Mouse (Mus musculus): ENCODE results near the gene Smad3. TPM values are rescaled to one million over a fixed set of nuclear protein-coding genes. Genes with fewer than 3 reads are reported as not detected.

Smad3 gene
- polyA plus RNA-seq, 1 experiment from 2014 or later: 9.0 TPM

GRCm38 (mm10) chr9:63658436-63658835 is 99.4 kb downstream of the Smad3 start:
- DNase-seq (ENCODE audit: low spot score) (no peak), ATAC-seq (ENCODE audit: low FRiP score) (no peak)
- no peak overlapping the region for H3K27ac ChIP-seq
- H3K9ac ChIP-seq: no peak overlapping the region
- H3K36me3 ChIP-seq (replicated peaks; ENCODE audit: control insufficient read depth, insufficient read depth): no peaks in the 10 kb centered on the region
- WGBS: 86% methylated on average over 9 of the region's 9 CpGs
- H3K4me2 ChIP-seq (replicated peaks): no peak overlapping the region
- H3K4me3 ChIP-seq (replicated peaks; ENCODE audit: low read length): no peak overlapping the region
- H3K9me3 ChIP-seq (ENCODE audit: control insufficient read depth, low read length): no peaks in the 10 kb centered on the region
- H3K27me3 ChIP-seq (ENCODE audit: control insufficient read depth, insufficient read depth, low read length): no peaks in the 10 kb centered on the region
- peaks cover 6% of the 10 kb centered on the region for H3K4me1 ChIP-seq (replicated peaks; ENCODE audit: control insufficient read depth, insufficient read depth, low read length)

DNA sequence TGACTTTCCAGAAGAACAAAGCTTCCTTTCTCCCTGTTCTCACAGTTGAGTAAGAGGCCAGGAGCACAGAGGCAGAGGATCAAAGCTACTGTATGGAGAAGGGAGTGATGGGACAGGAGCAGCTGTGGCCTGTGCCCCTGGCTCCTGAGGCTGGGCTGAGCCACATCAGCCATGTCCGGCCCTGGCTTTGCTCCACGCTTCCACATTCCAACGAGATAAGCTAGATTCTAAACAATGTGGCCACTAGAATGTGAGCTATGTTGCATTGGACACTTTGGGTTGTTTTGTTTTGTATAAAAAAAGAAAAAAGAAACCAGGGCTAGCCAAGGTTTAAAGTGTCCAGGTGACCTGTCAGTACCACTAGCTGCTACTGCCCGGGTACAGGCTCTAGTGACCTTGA is 100.6 kb downstream of the Smad3 start:
- no peak for ATAC-seq (ENCODE audit: low FRiP score)
- Histone ChIP-seq H3K4me1 (replicated peaks; ENCODE audit: control insufficient read depth, insufficient read depth, low read length) (peaks cover 17% of the 10 kb centered on the region), H3K9me3 (ENCODE audit: control insufficient read depth, low read length) (no peaks in the 10 kb centered on the region), H3K36me3 (replicated peaks; ENCODE audit: control insufficient read depth, insufficient read depth) (no peaks in the 10 kb centered on the region), H3K9ac (no peak overlapping the region), H3K27me3 (ENCODE audit: control insufficient read depth, insufficient read depth, low read length) (no peaks in the 10 kb centered on the region), H3K27ac (no peak overlapping the region), H3K4me3 (replicated peaks; ENCODE audit: low read length) (no peak overlapping the region), H3K4me2 (replicated peaks) (no peak overlapping the region)
- DNase-seq (ENCODE audit: low spot score): no peak
- WGBS: 80% methylated on average over 4 of the region's 4 CpGs

GRCm38 (mm10) chr9:63655092-63655491 is 102.7 kb downstream of the Smad3 start:
- H3K4me1 ChIP-seq (replicated peaks; ENCODE audit: control insufficient read depth, insufficient read depth, low read length): peaks cover 30% of the 10 kb centered on the region
- no peak overlapping the region for H3K27ac ChIP-seq
- WGBS: 20% methylated on average over 1 of the region's 1 CpGs

DNA sequence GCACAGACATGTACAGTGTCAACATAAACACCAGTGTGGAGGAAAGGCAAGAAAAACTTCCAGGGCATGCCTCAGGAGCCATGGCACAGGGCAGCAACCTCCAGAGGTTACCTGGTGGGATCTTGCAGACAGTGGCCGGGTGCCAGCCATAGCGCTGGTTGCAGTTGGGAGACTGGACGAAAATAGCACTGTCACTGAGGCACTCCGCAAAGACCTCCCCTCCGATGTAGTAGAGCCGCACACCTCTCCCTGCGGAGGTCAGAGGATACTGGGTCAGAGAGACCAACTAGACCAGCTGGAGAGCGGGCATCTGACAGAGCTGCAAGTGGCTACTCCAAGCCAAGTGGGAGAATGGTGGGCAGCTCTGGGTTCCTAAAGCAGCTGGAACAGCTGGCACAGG is 103.2 kb downstream of the Smad3 start:
- H3K27ac ChIP-seq: no peak overlapping the region
- no peak overlapping the region for H3K9ac ChIP-seq
- H3K4me3 ChIP-seq (replicated peaks; ENCODE audit: low read length): no peak overlapping the region
- DNase-seq (ENCODE audit: low spot score) (no peak), ATAC-seq (ENCODE audit: low FRiP score) (no peak)
- H3K9me3 ChIP-seq (ENCODE audit: control insufficient read depth, low read length): no peaks in the 10 kb centered on the region
- no peak overlapping the region for H3K4me2 ChIP-seq (replicated peaks)
- WGBS: 85% methylated on average over 8 of the region's 8 CpGs
- no peaks in the 10 kb centered on the region for H3K27me3 ChIP-seq (ENCODE audit: control insufficient read depth, insufficient read depth, low read length)
- 0 out of 2 replicates have a peak, but pooled peaks cover 6% of the 10 kb centered on the region for H3K36me3 ChIP-seq (replicated peaks; ENCODE audit: control insufficient read depth, insufficient read depth)
- peaks cover 30% of the 10 kb centered on the region for H3K4me1 ChIP-seq (replicated peaks; ENCODE audit: control insufficient read depth, insufficient read depth, low read length)

More at GRCm38 (mm10) chr9:63655092-63655491, 102.7 kb downstream of the Smad3 start:
- Histone ChIP-seq H3K27me3 (ENCODE audit: control insufficient read depth, insufficient read depth, low read length) (no peaks in the 10 kb centered on the region), H3K36me3 (replicated peaks; ENCODE audit: control insufficient read depth, insufficient read depth) (0 out of 2 replicates have a peak, but pooled peaks cover 1% of the 10 kb centered on the region), H3K4me2 (replicated peaks) (no peak overlapping the region), H3K9me3 (ENCODE audit: control insufficient read depth, low read length) (no peaks in the 10 kb centered on the region), H3K4me3 (replicated peaks; ENCODE audit: low read length) (no peak overlapping the region), H3K9ac (no peak overlapping the region)
- no peak for ATAC-seq (ENCODE audit: low FRiP score)
- DNase-seq (ENCODE audit: low spot score): no peak

GRCm38 (mm10) chr9:63653666-63654065 is 104.1 kb downstream of the Smad3 start:
- Histone ChIP-seq H3K36me3 (replicated peaks; ENCODE audit: control insufficient read depth, insufficient read depth) (0 out of 2 replicates have a peak, but pooled peaks cover 6% of the 10 kb centered on the region), H3K27me3 (ENCODE audit: control insufficient read depth, insufficient read depth, low read length) (no peaks in the 10 kb centered on the region), H3K4me3 (replicated peaks; ENCODE audit: low read length) (no peak overlapping the region), H3K27ac (peak overlapping the region; percentile 41; the same call in 1 of the 2 replicates), H3K4me2 (replicated peaks) (no peak overlapping the region), H3K9ac (no peak overlapping the region), H3K4me1 (replicated peaks; ENCODE audit: control insufficient read depth, insufficient read depth, low read length) (peaks cover 30% of the 10 kb centered on the region), H3K9me3 (ENCODE audit: control insufficient read depth, low read length) (no peaks in the 10 kb centered on the region)
- no peak; the same call in 1 of the 2 replicates for ATAC-seq (ENCODE audit: low FRiP score)
- peak; percentile 49 for DNase-seq (ENCODE audit: low spot score)
- WGBS: 15% methylated on average over 7 of the region's 7 CpGs

GRCm38 (mm10) chr9:63651594-63651993 is 106.2 kb downstream of the Smad3 start:
- DNase-seq (ENCODE audit: low spot score) (no peak), ATAC-seq (ENCODE audit: low FRiP score) (no peak)
- Histone ChIP-seq H3K36me3 (replicated peaks; ENCODE audit: control insufficient read depth, insufficient read depth) (0 out of 2 replicates have a peak, but pooled peaks cover 6% of the 10 kb centered on the region), H3K4me2 (replicated peaks) (no peak overlapping the region), H3K9ac (no peak overlapping the region), H3K4me3 (replicated peaks; ENCODE audit: low read length) (no peak overlapping the region), H3K9me3 (ENCODE audit: control insufficient read depth, low read length) (no peaks in the 10 kb centered on the region), H3K27ac (peak overlapping the region; percentile 50; the same call in 1 of the 2 replicates), H3K27me3 (ENCODE audit: control insufficient read depth, insufficient read depth, low read length) (no peaks in the 10 kb centered on the region), H3K4me1 (replicated peaks; ENCODE audit: control insufficient read depth, insufficient read depth, low read length) (peaks cover 30% of the 10 kb centered on the region)
- 75% methylated on average over 11 of the region's 11 CpGs for WGBS

- 0 out of 2 replicates have a peak overlapping the region, but pooled peaks have one; percentile 50 for H3K27ac ChIP-seq
- H3K9ac ChIP-seq: no peak overlapping the region; the same call in 1 of the 2 replicates
- no peaks in the 10 kb centered on the region for H3K9me3 ChIP-seq (ENCODE audit: control insufficient read depth, low read length)
- 68% methylated on average over 14 of the region's 14 CpGs for WGBS
- DNase-seq (ENCODE audit: low spot score): no peak
- H3K36me3 ChIP-seq (replicated peaks; ENCODE audit: control insufficient read depth, insufficient read depth): 0 out of 2 replicates have a peak, but pooled peaks cover 6% of the 10 kb centered on the region
- H3K27me3 ChIP-seq (ENCODE audit: control insufficient read depth, insufficient read depth, low read length): no peaks in the 10 kb centered on the region
- peaks cover 30% of the 10 kb centered on the region for H3K4me1 ChIP-seq (replicated peaks; ENCODE audit: control insufficient read depth, insufficient read depth, low read length)
- no peak overlapping the region for H3K4me3 ChIP-seq (replicated peaks; ENCODE audit: low read length)
- no peak overlapping the region for H3K4me2 ChIP-seq (replicated peaks)
- peak; percentile 17; the same call in 1 of the 2 replicates for ATAC-seq (ENCODE audit: low FRiP score)
Measured at GRCm38 (mm10) chr9:63650905-63651304, 106.9 kb downstream of the Smad3 start.

DNA sequence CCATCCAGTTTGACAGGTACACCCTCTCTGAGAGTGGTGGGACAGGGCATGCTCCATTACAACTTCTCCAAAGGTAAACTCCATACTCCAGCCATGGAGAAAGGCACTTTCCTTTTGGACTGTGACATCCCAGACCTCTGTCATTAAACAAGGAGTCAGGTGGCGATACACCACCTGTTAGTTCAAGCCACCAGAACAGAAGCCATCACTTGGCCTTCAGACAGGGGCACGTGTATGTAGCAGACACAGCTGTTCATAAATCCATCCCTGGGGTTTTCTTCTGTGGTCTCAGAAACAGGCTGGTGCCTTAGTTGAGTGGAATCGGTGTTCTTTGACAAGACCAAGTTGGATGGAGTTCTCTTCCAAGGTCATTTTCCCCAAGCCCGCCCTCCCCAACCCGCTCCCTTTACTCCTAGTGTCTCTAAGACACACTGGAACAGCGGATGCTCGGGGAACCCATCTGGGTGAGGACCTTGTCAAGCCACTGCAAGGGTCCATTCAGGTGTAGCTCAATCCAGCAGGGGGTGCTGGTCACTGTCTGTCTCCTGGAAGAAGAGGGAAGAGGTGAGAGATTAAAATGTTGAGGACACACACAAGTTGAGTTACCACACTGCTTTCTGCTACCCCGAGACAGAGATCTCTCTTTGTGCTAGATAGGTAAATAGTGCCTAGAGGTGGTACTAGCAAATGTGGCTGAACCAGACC is 107.8 kb downstream of the Smad3 start:
- DNase-seq (ENCODE audit: low spot score): no peak
- H3K9ac ChIP-seq: no peak overlapping the region
- no peak overlapping the region for H3K27ac ChIP-seq
- 0 out of 2 replicates have a peak, but pooled peaks cover 6% of the 10 kb centered on the region for H3K36me3 ChIP-seq (replicated peaks; ENCODE audit: control insufficient read depth, insufficient read depth)
- H3K9me3 ChIP-seq (ENCODE audit: control insufficient read depth, low read length): no peaks in the 10 kb centered on the region
- H3K4me3 ChIP-seq (replicated peaks; ENCODE audit: low read length): no peak overlapping the region
- 88% methylated on average over 8 of the region's 8 CpGs for WGBS
- peaks cover 30% of the 10 kb centered on the region for H3K4me1 ChIP-seq (replicated peaks; ENCODE audit: control insufficient read depth, insufficient read depth, low read length)
- H3K4me2 ChIP-seq (replicated peaks): no peak overlapping the region
- no peak for ATAC-seq (ENCODE audit: low FRiP score)
- no peaks in the 10 kb centered on the region for H3K27me3 ChIP-seq (ENCODE audit: control insufficient read depth, insufficient read depth, low read length)

GRCm38 (mm10) chr9:63648520-63648918 is 109.3 kb downstream of the Smad3 start:
- H3K9ac ChIP-seq: no peak overlapping the region
- no peak for DNase-seq (ENCODE audit: low spot score)
- H3K9me3 ChIP-seq (ENCODE audit: control insufficient read depth, low read length): no peaks in the 10 kb centered on the region
- WGBS: 87% methylated on average over 9 of the region's 9 CpGs
- peaks cover 25% of the 10 kb centered on the region for H3K4me1 ChIP-seq (replicated peaks; ENCODE audit: control insufficient read depth, insufficient read depth, low read length)
- no peaks in the 10 kb centered on the region for H3K27me3 ChIP-seq (ENCODE audit: control insufficient read depth, insufficient read depth, low read length)
- H3K4me3 ChIP-seq (replicated peaks; ENCODE audit: low read length): no peak overlapping the region
- no peak overlapping the region for H3K27ac ChIP-seq
- peaks cover 15% of the 10 kb centered on the region for H3K36me3 ChIP-seq (replicated peaks; ENCODE audit: control insufficient read depth, insufficient read depth)
- ATAC-seq (ENCODE audit: low FRiP score): no peak
- H3K4me2 ChIP-seq (replicated peaks): no peak overlapping the region
